Mouse (Mus musculus) spleen, postnatal 0 days (tissue): ENCODE data around the gene Rfx6. TPM values are rescaled to one million over a fixed set of nuclear protein-coding genes. Genes with fewer than 3 reads are reported as not detected.

Source experiments
- polyA plus RNA-seq: library from polyadenylated mRNA; unstranded; fragments of >200 nt; fragmentation: Nextera tagmentation; extraction: Ambion mirVana; gene quantifications from 2 replicates; pipeline ENCODE4 v1.2.1, GENCODE M21; 2015

Gene Rfx6
- not detected in 2 replicates for polyA plus RNA-seq

DNA sequence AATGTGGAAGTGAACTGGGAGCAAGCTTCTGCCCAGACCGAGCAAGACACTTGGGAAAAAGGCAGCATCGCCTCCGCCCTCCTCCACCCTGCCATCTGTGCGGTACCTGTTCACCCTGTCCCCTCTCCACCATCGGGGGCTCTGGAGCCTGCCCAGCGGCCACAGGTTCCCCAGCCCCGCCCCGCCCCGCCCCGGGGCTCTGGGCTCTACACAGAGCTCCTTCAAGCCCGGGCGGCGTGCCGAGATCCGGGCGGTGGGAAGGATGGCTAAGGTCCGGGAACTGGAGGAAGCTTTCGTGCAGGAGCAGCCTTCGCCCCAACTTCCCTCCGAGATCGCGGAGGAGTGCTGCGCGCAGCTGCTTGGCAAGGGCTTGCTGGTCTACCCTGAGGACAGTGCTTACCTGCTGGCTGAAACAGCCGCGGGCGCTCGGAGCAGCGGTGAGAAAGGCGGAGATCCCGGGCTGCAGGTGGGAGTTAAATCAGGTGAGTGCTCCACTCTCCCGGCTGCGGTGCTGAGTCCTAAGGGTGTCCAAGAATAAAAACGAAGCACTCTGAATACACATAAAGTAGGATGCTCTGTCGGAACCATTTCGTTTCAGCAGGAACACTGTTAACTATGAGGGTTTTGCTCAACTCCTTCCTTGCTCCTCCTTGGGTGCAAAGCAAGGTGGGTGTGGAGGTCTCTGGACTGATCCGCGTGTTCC is at the start of gene Rfx6:
Rfx6 (plus strand) TSS at position 209 of the 703 bp plus-strand sequence.

DNA sequence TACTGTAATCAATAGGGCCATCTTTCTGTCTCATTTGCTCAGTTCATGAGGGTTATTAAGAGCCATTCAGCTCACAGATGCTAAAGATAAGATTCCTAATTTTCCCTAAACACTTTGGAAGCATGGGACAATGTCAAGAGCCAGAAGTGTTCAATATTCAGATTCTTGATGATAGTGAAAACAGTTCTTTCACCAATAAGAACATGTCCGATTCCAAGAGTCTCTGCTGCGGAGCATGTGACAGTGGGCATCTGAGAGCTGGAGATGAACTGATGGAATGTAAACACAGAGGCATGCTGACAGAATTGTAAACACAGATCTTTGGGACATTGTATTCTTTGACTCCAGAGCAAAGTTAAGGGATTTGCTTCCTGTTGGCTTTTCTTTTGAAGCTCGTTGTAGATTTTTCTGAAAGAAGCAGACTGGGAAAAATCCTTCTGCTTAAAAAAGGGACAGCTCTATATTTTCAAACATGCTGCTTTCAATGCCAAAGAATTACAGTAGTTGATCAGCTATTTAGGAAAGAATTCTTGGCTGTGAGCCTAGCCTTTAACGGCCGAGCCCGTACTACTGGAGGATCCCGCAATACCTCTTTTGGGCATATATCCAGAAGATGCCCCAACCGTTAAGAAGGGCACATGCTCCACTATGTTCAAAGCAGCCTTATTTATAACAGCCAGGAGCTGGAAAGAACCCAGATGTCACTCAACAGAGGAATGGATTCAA is 46.0 kb upstream of the Rfx6 start, which contains the start of gene Gprc6a:
Gprc6a (minus strand) TSS at position 51 of the 726 bp plus-strand sequence.

Other genes with a start within 250 kb of the Rfx6 start
- gene Gm49339, start 197.1 kb upstream of the Rfx6 start, polyA plus RNA-seq: 2.5 and 6.9 TPM in 2 replicates
- 25.7 and 37.1 TPM in 2 replicates for gene Lilr4b, start 197.1 kb upstream of the Rfx6 start, polyA plus RNA-seq
- 32.4 and 43.4 TPM in 2 replicates for gene Lilrb4a, start 186.8 kb upstream of the Rfx6 start, polyA plus RNA-seq
- 0.20 and 0.35 TPM in 2 replicates for gene Fam162b, start 87.2 kb upstream of the Rfx6 start, polyA plus RNA-seq
- 0.08 TPM in 1 of 2 replicates, not detected in the other for gene Gprc6a, start 46.3 kb upstream of the Rfx6 start, polyA plus RNA-seq